Mouse (Mus musculus): ENCODE results near the gene Aff3. TPM values are rescaled to one million over a fixed set of nuclear protein-coding genes. Genes with fewer than 3 reads are reported as not detected.

Gene Aff3
- polyA plus RNA-seq, 1 experiment from 2014 or later = 0.03 TPM

- H3K4me3 ChIP-seq (ENCODE audit: inconsistent target) = no peak overlapping the region
- 77% methylated on average over 6 of the region's 6 CpGs for WGBS (ENCODE audit: missing documents)
- H3K79me2 ChIP-seq (ENCODE audit: inconsistent target) = no peaks in the 10 kb centered on the region
- H3K36me3 ChIP-seq (ENCODE audit: inconsistent target) = no peaks in the 10 kb centered on the region
- no peak overlapping the region for H3K27ac ChIP-seq
These were observed 175.0 kb downstream of the Aff3 start for GRCm38 (mm10) chr1:38489733-38490132.

- H3K27ac ChIP-seq = no peak overlapping the region
- H3K79me2 ChIP-seq (ENCODE audit: inconsistent target) = no peaks in the 10 kb centered on the region
- 91% methylated on average over 8 of the region's 8 CpGs for WGBS (ENCODE audit: missing documents)
- no peak overlapping the region for H3K4me3 ChIP-seq (ENCODE audit: inconsistent target)
- no peaks in the 10 kb centered on the region for H3K36me3 ChIP-seq (ENCODE audit: inconsistent target)
These were observed 176.0 kb downstream of the Aff3 start for GRCm38 (mm10) chr1:38488667-38489210.

- no peaks in the 10 kb centered on the region for H3K36me3 ChIP-seq (ENCODE audit: inconsistent target)
- no peak overlapping the region for H3K27ac ChIP-seq
- no peaks in the 10 kb centered on the region for H3K79me2 ChIP-seq (ENCODE audit: inconsistent target)
- H3K4me3 ChIP-seq (ENCODE audit: inconsistent target) = no peak overlapping the region
- 100% methylated on average over 2 of the region's 2 CpGs for WGBS (ENCODE audit: missing documents)
These were observed 176.9 kb downstream of the Aff3 start for GRCm38 (mm10) chr1:38487884-38488283.

GRCm38 (mm10) chr1:38483191-38483590 lies 181.6 kb downstream of the Aff3 start:
- Histone ChIP-seq H3K79me2 (ENCODE audit: inconsistent target) (no peaks in the 10 kb centered on the region), H3K4me3 (ENCODE audit: inconsistent target) (no peak overlapping the region), H3K27ac (no peak overlapping the region), H3K36me3 (ENCODE audit: inconsistent target) (no peaks in the 10 kb centered on the region)
- 90% methylated on average over 2 of the region's 2 CpGs for WGBS (ENCODE audit: missing documents)

GRCm38 (mm10) chr1:38478246-38478743 lies 186.5 kb downstream of the Aff3 start:
- no peak overlapping the region for H3K27ac ChIP-seq
- WGBS (ENCODE audit: missing documents) = 78% methylated on average over 9 of the region's 9 CpGs
- H3K4me3 ChIP-seq (ENCODE audit: inconsistent target) = no peak overlapping the region
- no peaks in the 10 kb centered on the region for H3K79me2 ChIP-seq (ENCODE audit: inconsistent target)
- H3K36me3 ChIP-seq (ENCODE audit: inconsistent target) = no peaks in the 10 kb centered on the region

GRCm38 (mm10) chr1:38470817-38471216 lies 193.9 kb downstream of the Aff3 start:
- WGBS (ENCODE audit: missing documents) = 87% methylated on average over 11 of the region's 11 CpGs
- Histone ChIP-seq H3K27ac (no peak overlapping the region), H3K36me3 (ENCODE audit: inconsistent target) (no peaks in the 10 kb centered on the region), H3K79me2 (ENCODE audit: inconsistent target) (no peaks in the 10 kb centered on the region), H3K4me3 (ENCODE audit: inconsistent target) (no peak overlapping the region)

GRCm38 (mm10) chr1:38470166-38470565 lies 194.6 kb downstream of the Aff3 start:
- 52% methylated on average over 5 of the region's 5 CpGs for WGBS (ENCODE audit: missing documents)
- Histone ChIP-seq H3K79me2 (ENCODE audit: inconsistent target) (no peaks in the 10 kb centered on the region), H3K27ac (no peak overlapping the region), H3K4me3 (ENCODE audit: inconsistent target) (no peak overlapping the region), H3K36me3 (ENCODE audit: inconsistent target) (no peaks in the 10 kb centered on the region)

- Histone ChIP-seq H3K27ac (no peak overlapping the region), H3K79me2 (ENCODE audit: inconsistent target) (no peaks in the 10 kb centered on the region), H3K4me3 (ENCODE audit: inconsistent target) (no peak overlapping the region), H3K36me3 (ENCODE audit: inconsistent target) (no peaks in the 10 kb centered on the region)
- 90% methylated on average over 7 of the region's 7 CpGs for WGBS (ENCODE audit: missing documents)
These were observed 197.3 kb downstream of the Aff3 start for GRCm38 (mm10) chr1:38467305-38468083.

- Histone ChIP-seq H3K36me3 (ENCODE audit: inconsistent target) (no peaks in the 10 kb centered on the region), H3K4me3 (ENCODE audit: inconsistent target) (no peak overlapping the region), H3K27ac (no peak overlapping the region), H3K79me2 (ENCODE audit: inconsistent target) (no peaks in the 10 kb centered on the region)
- 83% methylated on average over 7 of the region's 7 CpGs for WGBS (ENCODE audit: missing documents)
These were observed 208.0 kb downstream of the Aff3 start for GRCm38 (mm10) chr1:38456719-38457269.

- Histone ChIP-seq H3K36me3 (ENCODE audit: inconsistent target) (no peaks in the 10 kb centered on the region), H3K79me2 (ENCODE audit: inconsistent target) (no peaks in the 10 kb centered on the region), H3K27ac (no peak overlapping the region), H3K4me3 (ENCODE audit: inconsistent target) (no peak overlapping the region)
- WGBS (ENCODE audit: missing documents) = 91% methylated on average over 8 of the region's 8 CpGs
These were observed 209.8 kb downstream of the Aff3 start for GRCm38 (mm10) chr1:38454921-38455320.

- WGBS (ENCODE audit: missing documents) = 94% methylated on average over 6 of the region's 6 CpGs
- no peak overlapping the region for H3K4me3 ChIP-seq (ENCODE audit: inconsistent target)
- H3K27ac ChIP-seq = no peak overlapping the region
- no peaks in the 10 kb centered on the region for H3K79me2 ChIP-seq (ENCODE audit: inconsistent target)
- no peaks in the 10 kb centered on the region for H3K36me3 ChIP-seq (ENCODE audit: inconsistent target)
These were observed 213.4 kb downstream of the Aff3 start for GRCm38 (mm10) chr1:38451367-38451766.

- Histone ChIP-seq H3K79me2 (ENCODE audit: inconsistent target) (no peaks in the 10 kb centered on the region), H3K27ac (no peak overlapping the region), H3K36me3 (ENCODE audit: inconsistent target) (no peaks in the 10 kb centered on the region), H3K4me3 (ENCODE audit: inconsistent target) (no peak overlapping the region)
- WGBS (ENCODE audit: missing documents) = 90% methylated on average over 12 of the region's 12 CpGs
These were observed 214.1 kb downstream of the Aff3 start for GRCm38 (mm10) chr1:38450677-38451076.

- WGBS (ENCODE audit: missing documents) = 94% methylated on average over 5 of the region's 7 CpGs
- H3K27ac ChIP-seq = no peak overlapping the region
- no peaks in the 10 kb centered on the region for H3K79me2 ChIP-seq (ENCODE audit: inconsistent target)
- no peak overlapping the region for H3K4me3 ChIP-seq (ENCODE audit: inconsistent target)
- no peaks in the 10 kb centered on the region for H3K36me3 ChIP-seq (ENCODE audit: inconsistent target)
These were observed 214.8 kb downstream of the Aff3 start for GRCm38 (mm10) chr1:38449816-38450478.

- WGBS (ENCODE audit: missing documents) = 90% methylated on average over 3 of the region's 3 CpGs
- no peak overlapping the region for H3K4me3 ChIP-seq (ENCODE audit: inconsistent target)
- no peak overlapping the region for H3K27ac ChIP-seq
- H3K36me3 ChIP-seq (ENCODE audit: inconsistent target) = no peaks in the 10 kb centered on the region
- H3K79me2 ChIP-seq (ENCODE audit: inconsistent target) = no peaks in the 10 kb centered on the region
These were observed 215.9 kb downstream of the Aff3 start for GRCm38 (mm10) chr1:38448854-38449253.

GRCm38 (mm10) chr1:38447581-38447980 lies 217.2 kb downstream of the Aff3 start:
- no peaks in the 10 kb centered on the region for H3K79me2 ChIP-seq (ENCODE audit: inconsistent target)
- WGBS (ENCODE audit: missing documents) = 100% methylated on average over 2 of the region's 2 CpGs
- no peak overlapping the region for H3K4me3 ChIP-seq (ENCODE audit: inconsistent target)
- H3K27ac ChIP-seq = no peak overlapping the region
- H3K36me3 ChIP-seq (ENCODE audit: inconsistent target) = no peaks in the 10 kb centered on the region
